Mouse (Mus musculus) embryonic fibroblast, embryonic 13.5 days (primary cell): ENCODE results near the gene Tmcc3.

Source experiments
- CTCF ChIP-seq: IDR thresholded peaks from 2 replicates; pipeline ENCODE4 v1.5.1; 2011; ENCODE audit warnings: mild to moderate bottlenecking, control low read depth, low read length, moderate library complexity, borderline replicate concordance; ENCODE audit not compliant: insufficient read depth
- POLR2A ChIP-seq: IDR thresholded peaks from 2 replicates; pipeline ENCODE4 v1.6.1; 2011; ENCODE audit warnings: low read depth, mild to moderate bottlenecking, control low read depth, low read length, moderate library complexity

GRCm38 (mm10) chr10:94630771-94631280, 319.1 kb downstream of the Tmcc3 start:
- TF ChIP-seq POLR2A = no peak
- TF ChIP-seq CTCF = no peak
